Mouse (Mus musculus) thymus, adult 2 months (tissue): ENCODE results near the gene Tmem192.

Source experiments
- CTCF ChIP-seq: fragments of 200-500 bp; IDR thresholded peaks from 2 replicates; pipeline ENCODE4 v1.5.1; 2012; ENCODE audit warnings: mild to moderate bottlenecking, control low read depth, low read length, moderate library complexity, borderline replicate concordance; ENCODE audit not compliant: control insufficient read depth, poor library complexity, insufficient read depth; ENCODE audit errors: extremely low read depth
- POLR2A ChIP-seq: fragments of 200-500 bp; IDR thresholded peaks from 2 replicates; pipeline ENCODE4 v1.6.1; 2012; ENCODE audit warnings: mild to moderate bottlenecking, low read length, control low read depth, moderate library complexity; ENCODE audit not compliant: control insufficient read depth, poor library complexity, insufficient read depth; ENCODE audit errors: extremely low read depth

DNA sequence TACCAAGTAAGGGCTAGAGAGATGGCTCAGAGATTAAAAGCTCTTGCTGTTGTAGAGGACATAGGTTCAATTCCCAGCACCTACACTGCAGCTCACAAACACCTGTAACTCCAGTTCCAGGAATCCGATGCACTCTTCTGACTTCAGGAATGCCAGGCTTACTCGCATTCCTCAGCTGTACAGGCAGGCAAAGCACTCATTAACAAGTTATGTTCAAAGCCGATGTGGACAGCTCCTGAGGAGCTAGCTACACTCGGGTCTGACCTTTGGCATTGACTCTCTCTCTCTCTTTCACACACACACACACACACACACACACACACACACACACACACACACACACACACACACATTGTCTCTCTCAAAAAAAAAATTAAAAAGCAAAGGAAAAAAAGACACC lies 48.3 kb upstream of the Tmem192 start:
- no peak for TF ChIP-seq POLR2A
- no peak for TF ChIP-seq CTCF
